Mouse (Mus musculus) retina, postnatal 7 days (tissue): ENCODE measurements at regions not wholly inside any gene's neighbourhood (a gene's known extent, or its start where the extent isn't known, plus 50 kb on each side); places are given as distances from the start of the nearest gene placed in this dataset.

Experiments used
- DNase-seq: peaks from one replicate; pipeline ENCODE4 v3.0.0-alpha.2; 2012; ENCODE audit warnings: low read depth, low spot score

DNA sequence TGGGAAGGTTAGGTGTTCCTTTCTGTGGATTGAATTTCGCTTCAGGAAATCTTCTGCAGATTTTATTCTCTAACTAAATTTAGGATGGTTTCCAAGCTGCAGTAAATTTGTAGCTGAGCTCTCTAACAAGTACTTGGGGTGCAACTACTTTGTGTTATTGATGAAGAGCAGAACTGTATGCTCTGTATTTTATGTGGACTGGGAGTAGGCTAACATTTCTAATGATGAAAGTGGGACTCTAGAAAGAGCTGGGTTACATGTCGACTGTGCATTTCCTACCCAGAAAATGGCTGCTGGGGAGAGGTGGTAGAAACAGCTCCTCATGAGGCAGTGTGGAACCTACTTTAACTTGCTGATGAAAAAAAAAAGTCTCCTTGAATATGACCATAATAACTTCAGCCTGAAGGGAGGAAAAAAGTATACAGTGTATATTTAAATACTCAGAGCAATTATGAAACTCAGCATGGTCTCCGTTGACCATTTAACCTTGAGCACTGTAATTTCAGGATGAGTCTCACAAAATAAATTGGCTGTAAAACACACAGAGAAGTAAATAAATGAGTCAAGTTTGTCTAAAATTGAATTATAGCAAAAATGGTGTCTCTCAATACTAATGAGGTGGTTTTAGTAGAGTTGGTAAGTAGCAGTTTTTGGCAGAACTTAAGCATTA, 852.6 kb downstream of the Stpg2 start:
- no peak for DNase-seq

DNA sequence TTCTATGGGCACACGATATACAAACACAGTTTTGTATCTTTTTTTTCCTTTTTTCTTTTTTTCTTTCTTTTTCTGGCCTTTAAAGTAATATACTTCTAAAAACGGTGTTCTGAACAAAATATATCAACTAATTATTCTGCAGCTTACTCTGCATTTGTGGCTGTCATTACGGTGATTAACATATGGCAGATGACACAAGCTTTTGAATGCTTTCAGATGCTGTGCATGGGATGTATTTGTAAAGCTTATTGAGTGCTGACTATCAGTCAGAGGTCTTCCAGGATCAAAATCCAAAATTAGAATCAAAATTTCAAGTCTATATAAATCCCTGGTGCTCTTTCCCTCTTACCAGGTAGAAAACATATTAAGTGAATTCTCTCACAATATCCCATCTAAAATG, 853.6 kb downstream of the Stpg2 start:
- no peak for DNase-seq

DNA sequence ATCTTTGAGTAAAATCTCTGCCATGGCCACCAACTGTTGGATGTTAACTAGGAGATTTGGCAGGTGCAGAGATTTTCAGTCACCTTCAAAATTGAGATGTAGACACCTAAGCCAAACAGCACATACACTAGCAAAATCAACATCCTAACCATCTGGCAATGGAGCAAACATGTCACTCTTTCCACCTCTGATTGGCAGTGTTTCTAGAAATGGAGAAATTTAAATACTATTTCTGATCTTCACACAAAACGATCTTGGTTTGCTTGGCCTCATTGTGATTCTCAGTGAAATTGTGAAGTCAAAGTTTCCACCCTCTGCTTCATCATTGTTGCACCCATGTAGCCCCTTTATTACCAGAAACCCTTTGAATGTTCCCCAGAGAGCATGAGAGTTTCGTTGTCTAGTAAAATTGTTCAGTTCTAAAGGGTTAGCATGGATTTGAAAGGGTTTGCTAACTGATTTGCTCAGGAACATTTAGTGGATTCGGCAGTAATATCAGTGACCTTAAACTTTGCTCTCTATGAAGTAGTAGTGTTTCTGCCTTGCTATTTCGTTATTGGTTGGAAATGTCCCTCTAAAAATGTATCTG, 854.1 kb downstream of the Stpg2 start:
- no peak for DNase-seq

DNA sequence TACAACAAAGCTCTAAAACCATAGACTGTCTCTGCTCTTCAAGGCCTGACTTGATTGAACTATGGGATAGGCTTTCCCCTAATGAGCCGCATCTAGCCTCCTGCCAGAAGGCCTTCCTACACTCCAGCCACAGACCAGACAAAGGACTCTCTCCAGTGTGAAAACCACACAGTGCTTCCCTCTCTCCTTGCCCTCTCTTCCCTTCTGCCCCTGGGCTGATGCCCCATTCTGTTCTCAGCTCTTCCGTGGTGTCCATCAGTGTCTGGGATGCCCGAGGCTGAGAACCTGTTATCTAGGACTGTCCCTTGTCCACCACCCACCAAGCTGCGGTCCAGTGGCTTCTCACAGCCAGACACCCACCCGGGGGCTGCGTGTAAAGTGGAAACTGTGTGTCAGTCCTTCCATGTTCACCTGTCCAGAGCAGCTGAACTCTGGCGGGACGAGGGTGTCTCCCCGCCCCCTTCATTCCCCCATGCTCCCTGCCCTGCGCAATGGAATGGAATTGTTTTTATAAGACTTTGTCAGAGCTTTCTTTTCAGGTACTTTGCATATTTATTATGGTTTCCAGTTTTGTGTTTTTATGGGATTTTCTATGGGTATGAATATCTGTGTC, 856.4 kb downstream of the Stpg2 start:
- DNase-seq: no peak

DNA sequence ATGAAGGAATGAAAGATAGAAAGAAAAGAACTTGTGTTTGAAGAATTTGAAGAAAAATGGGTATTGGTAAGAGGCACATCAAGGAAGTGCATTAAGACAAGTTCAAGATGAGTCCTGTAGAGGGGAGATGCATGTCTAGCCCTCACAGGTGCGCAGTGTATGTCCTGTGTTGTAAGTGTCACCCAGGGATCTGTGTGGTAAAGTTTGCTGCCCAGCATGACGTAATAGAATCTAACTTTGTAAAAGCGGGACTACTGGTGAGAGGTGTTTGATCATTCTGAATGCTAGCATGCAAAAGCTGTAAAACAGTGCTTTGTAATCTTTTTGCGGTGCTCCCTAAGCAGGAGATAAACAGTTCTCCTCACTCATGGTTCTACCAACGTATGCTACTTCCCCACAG, 857.4 kb downstream of the Stpg2 start:
- no peak for DNase-seq

DNA sequence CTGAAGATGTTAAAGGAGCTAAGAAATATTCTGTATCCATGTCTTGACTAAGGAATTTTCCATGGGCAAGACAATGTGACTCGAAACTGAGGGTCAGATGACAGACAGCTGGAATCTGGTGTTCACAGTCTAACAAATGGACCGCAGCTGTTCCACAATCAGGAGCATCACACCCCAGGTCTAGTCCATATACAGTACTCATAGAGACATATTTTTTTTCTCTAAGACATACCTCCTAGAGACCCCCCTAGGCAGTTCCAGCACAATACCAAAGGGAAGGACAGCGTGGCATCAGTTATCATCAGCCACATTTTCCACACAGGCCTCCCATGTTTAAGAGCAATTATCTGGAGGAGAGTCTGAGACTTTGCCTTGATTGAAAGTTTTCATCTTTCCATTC, 878.8 kb downstream of the Stpg2 start:
- no peak for DNase-seq

DNA sequence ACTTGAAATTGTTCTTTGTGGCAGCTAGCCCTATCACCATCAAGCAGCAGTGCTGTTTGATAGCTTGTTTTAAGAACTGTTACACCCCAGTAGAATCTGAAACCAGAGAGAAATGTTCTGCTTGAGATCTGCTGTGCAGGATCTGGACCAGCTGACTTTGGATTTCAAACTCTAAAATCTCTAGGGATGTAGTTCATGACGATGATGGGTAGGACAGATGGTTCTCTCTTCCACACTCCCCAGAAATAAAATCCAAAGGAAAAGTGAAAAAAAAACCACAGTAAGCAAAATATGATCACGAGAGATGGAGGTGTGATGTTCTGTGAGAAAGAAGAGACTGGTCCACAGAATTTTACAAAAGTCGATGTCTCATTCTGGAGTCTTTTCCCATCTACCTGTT, 879.9 kb downstream of the Stpg2 start:
- DNase-seq: no peak

DNA sequence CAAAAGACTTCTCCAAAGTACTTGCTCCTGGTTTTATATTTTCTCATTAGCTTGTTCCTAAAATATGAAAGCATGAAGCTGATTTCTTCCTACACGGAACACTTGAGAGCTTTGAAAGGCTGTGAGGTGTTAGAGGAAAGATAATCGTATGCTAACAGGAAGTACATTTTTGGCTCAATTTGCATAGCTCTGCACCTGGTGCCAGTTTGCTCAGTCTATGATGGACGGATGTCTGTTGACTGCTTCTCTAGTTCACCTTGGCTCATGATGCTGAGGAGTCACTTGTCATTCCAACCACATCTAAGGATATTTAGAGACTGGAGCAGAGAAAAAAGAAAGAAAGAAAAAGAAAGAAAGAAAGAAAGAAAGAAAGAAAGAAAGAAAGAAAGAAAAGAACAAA, 882.5 kb downstream of the Stpg2 start:
- DNase-seq: no peak

DNA sequence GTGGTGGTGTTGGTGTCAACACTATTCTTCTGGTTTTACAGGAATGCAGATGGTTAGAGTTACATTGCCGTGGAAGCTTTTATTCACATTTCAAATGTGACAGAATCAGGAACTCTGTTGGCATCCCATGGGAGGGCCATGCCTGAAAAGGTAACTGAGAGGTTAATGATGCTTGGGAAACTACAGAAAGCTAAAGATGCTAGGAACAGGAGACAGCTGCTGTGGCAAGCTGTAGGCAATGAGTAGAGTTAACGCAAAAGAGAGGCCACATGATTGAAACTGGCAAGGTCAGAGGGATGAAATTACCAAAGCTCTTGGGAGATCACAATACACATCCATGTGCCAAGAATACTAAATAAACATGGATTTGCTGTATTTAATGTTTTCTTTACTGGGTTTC, 886.4 kb downstream of the Stpg2 start:
- no peak for DNase-seq

DNA sequence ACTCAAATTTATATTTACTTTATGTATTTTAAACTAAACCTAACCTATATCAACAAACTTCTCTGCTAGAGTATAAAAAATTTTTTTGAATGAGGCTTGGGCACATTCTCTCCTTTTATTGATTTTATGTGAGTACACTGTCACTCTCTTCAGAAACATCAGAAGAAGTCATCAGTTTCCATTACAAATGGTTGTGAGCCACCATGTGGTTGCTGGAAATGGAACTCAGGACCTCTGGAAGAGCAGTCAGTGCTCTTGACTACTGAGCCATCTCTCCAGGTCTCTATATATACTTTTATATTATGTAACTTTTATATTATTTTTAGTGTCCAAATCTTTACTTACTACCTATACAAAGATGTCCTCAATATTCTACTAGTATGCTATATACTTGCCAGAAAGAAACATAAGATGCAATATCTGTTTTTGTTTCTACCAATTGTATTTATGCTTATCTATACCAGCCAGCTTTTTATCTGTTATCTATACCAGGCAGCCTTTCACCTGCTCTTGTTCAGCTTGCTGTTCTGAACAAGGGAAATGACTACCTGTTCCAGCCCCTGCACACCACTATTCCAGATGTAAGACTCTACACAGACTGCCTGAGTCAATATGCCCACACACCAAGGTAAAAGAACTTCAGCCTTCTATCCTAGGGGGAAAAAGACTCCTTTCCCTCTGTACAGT, 891.5 kb downstream of the Stpg2 start:
- DNase-seq: no peak

DNA sequence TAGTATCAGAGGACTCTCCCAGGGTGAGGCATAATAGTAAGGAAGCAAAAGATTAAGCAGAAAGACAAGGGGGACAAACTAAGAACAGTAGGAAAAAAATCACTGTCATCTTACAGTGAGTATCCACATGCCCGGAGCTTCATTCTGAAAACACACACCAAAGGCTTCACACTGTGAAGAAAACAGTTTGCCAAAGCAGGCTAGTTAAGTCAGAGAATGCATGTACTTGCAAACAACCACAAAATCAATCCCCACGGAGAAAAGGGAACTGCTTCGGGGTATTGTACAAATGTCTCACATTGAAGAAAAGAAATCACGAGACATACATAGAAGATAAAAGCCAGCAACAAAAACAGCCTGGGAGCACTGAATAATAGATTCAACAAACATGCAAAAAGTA, 903.9 kb downstream of the Stpg2 start:
- no peak for DNase-seq

DNA sequence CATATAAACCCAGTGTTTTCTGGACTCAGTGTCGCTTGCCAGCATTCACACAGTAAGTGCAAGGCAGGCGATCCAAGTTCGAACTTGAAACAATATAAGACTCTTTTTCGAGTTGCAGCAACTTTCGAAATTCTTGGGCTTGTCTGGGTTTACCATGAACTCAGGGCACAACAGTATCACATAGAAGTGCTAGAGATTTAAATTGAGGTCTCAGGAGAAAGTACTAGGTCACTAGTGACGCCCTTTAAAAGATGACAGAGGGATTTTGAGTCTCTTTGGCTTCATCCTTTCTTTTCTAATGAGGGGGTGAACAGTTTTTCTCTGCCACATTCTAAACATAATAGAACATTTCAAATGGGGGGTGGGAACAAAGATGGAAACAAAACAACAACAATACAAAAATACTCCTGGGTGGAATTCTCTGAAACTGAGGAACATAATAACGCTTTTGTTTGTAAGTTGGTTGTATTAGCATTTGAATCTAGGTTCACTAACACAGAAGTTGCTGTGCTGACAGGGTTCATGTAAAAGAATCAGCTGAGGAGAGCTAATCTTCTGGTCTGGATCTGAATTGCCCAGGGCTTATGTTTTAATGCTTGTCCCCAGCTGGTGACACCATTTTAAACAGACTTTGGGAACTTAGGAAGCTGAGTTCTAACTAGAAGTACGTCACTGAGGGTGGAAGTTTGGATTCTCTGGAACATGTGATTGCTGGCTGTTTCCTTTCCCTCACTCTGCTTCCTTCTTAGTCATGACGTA, 906.1 kb downstream of the Stpg2 start:
- DNase-seq: no peak

DNA sequence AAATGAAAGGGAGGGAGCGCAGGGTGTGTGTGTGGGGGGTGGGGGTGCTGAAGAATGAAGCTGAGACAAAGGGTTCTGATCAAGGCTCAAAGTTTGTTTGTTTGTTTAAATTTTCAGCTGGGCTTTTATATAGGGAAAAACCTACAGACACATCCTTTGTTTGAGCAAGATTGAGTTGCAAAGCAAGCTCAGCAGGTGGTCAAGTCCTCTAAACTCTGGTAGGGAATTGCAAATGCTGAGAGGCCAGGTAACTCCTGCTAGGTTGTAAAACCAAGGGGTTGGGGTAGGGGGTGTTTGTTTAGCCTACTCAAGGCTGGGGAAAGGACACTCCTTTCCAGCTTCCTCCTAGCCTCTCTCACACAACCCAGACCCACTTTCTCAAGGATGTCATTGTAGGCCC, 909.6 kb downstream of the Stpg2 start:
- no peak for DNase-seq

DNA sequence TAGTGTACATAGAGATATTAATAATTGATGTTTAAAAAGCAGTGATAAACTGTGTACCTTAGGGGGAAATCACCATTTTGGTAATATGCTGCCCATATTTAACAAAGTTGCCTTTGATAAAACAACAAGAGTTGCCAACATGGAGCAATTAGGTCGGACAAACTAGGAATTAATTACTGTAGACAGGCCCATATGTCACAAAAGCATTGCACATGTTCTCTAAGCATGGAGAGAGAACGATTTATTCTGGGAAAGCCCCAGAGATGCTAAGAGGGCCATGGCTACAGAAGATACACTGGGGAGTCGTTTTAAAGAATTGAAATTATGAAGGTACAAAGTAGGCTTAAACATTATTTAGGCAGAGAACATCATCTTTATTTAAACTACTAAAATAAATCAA, 921.8 kb downstream of the Stpg2 start:
- no peak for DNase-seq

DNA sequence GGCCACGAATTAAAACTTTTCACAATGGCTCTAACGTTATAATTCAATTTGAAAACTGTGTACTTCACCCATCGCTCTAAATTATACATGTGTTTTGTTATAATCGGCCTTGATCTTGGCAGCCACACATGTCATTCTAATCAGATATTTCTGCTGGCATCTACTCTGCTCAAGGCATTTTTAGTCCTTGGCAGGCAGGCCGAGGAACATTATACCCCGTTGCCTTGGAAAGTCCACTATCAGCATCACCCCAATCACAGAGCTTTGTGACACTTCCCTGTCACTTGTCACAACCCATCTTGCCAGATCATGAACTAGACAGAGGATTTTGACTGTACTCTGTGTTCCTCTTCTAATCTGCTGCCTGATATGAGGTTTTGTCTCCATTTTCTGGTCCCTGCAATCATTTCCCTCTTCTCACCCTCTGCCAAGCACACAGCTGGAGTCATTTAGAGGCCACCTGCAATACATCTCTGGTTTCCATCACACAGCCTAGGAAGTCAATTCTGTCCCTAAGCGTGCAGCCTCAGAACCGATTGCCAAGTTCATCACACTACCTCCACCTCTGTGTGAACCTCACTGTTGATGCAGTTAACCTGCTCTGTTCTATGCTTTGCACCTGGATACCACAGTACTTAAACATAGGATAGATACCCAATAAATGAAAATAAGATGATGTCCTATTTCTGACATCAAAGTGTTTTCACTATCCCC, 923.7 kb downstream of the Stpg2 start:
- no peak for DNase-seq

DNA sequence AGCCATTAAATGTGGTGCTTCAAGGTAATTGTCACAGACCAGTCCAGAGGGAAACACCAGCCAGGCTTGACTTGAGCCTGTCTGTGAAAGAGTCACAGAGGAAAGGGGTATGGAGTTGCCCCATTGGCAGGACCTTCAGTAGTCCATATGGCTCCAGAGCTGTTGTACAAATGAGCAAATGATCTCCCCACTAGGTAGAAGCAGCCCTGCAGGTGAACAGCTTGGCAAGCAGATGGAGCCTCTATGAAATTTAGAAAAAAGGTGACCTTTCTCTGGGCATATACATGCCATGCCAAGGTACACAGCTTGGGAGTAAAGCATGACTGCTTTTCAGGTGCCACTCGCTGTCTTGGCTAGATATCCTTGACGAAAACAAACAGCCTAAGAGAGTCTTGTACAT, 938.4 kb downstream of the Stpg2 start:
- DNase-seq: no peak

DNA sequence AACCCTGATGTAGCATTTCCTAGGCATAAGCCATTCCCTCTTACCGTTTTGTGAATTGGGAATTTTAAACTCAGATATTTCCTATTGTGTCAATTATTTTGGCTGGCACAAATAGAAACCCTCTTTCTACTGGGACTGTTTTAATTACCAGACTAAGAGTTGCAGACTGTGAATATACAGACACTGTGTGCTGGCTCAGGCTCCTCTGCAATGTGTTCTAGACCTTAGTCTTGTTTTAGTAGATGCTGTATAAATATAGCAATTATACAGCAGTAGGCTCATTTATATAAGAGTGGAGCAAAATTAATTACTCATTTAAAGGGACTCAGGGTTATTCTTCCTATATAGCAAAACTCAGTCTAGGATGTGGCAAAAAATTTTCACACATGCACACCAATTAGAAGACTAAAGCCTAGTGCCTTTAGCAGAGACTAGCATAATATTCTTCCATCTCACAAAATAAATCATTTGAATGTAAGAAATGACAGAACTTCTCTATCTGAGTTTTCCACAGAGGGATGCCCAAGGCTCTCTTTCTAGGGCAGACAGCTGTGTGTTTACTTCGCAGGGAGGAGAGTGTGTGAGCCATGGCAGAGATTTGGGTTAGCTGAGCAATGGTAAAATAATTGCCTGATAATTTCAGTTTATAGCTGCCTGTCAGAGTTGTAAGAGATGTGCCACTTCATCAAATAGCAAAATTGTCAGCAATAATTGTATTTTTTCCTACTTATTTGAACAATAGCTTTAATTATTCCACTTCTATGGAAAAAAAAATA, 941.9 kb downstream of the Stpg2 start:
- no peak for DNase-seq

DNA sequence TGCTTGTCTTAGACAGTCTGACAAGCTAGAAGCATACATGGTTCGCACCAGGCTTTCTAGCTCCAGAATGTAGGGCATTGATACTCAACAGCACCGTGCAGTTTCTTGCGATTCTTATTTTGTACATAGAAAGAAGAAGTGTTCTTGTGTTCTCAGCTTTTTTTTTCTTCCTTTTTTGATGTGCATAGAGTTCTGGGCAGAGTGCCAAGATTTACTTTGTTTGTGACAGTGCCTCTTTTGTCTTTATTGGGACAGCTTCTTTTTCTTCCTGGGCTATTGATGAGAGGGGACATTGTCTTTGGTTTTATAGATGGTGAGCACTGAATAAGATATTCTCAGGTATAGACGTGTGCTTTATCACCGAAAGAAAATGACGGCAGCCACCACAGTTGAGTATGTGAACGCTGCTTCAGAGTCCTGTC, 945.0 kb downstream of the Stpg2 start:
- DNase-seq: no peak

DNA sequence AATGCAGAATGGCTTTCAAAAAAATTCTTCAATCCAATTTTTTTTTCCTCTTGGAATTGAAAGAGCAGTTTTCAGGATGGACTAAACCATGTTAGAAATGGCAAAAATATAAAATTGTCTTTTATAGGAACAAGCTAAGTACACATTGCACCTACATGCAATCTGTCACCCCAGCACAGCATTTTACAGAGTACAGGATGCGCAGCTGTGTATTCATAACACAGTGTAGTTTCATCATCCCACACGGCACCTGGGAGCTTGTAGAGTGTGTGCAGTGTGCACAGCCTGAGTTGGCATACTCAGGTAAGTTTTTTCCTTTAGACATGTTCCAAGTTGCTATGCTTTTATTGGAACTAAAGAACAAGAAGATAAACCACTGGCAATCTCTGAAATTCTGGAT, 974.0 kb downstream of the Stpg2 start:
- DNase-seq: no peak

DNA sequence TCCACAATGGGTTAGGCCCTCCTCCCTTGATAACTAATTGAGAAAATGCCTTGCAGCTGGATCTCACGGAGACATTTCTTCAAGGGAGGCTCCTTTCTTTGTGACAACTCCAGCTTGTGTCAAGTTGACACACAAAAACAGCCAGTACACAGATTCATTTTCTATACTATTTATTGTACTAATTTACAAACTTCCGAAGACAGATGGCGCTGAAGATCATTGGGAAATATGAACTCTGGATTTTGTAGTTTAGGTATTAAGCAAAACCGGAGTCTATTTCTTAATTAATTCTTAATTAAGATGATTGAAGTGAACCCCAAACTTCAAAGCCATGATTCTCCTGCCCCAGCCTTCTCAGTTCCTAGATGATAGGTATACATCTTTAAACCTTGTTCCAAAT, 977.2 kb downstream of the Stpg2 start:
- no peak for DNase-seq
